Mouse (Mus musculus): Measurements from ENCODE around the gene Ackr3.

Ackr3 gene

GRCm38 (mm10) chr1:90203783-90204690 lies at the start of gene Ackr3:
TSS of gene Ackr3 (plus strand) at chr1:90203980.
- peak; percentile 35 to 45 for DNase-seq (ENCODE audit: low spot score in 2 of 2)

GRCm38 (mm10) chr1:90156589-90156988 lies 47.2 kb upstream of the Ackr3 start:
- DNase-seq (ENCODE audit: low spot score in 2 of 2) = no peak

- DNase-seq (ENCODE audit: low spot score in 2 of 2) = no peak
Measured at GRCm38 (mm10) chr1:90159927-90160326, 43.9 kb upstream of the Ackr3 start.

- no peak for DNase-seq (ENCODE audit: low spot score in 2 of 2)
Measured at GRCm38 (mm10) chr1:90161623-90162022, 42.2 kb upstream of the Ackr3 start.

- DNase-seq (ENCODE audit: low spot score in 2 of 2) = no peak
Measured at GRCm38 (mm10) chr1:90162379-90162857, 41.4 kb upstream of the Ackr3 start.

- DNase-seq (ENCODE audit: low spot score in 2 of 2) = no peak
Measured at GRCm38 (mm10) chr1:90163161-90163560, 40.6 kb upstream of the Ackr3 start.

GRCm38 (mm10) chr1:90164319-90164718 lies 39.5 kb upstream of the Ackr3 start:
- DNase-seq (ENCODE audit: low spot score in 2 of 2) = no peak

- DNase-seq (ENCODE audit: low spot score in 2 of 2) = no peak
Measured at GRCm38 (mm10) chr1:90174338-90174737, 29.4 kb upstream of the Ackr3 start.

GRCm38 (mm10) chr1:90176223-90176622 lies 27.6 kb upstream of the Ackr3 start:
- no peak for DNase-seq (ENCODE audit: low spot score in 2 of 2)

- no peak for DNase-seq (ENCODE audit: low spot score in 2 of 2)
Measured at GRCm38 (mm10) chr1:90177565-90177964, 26.2 kb upstream of the Ackr3 start.

- no peak for DNase-seq (ENCODE audit: low spot score in 2 of 2)
Measured at GRCm38 (mm10) chr1:90177978-90178377, 25.8 kb upstream of the Ackr3 start.

GRCm38 (mm10) chr1:90180479-90180878 lies 23.3 kb upstream of the Ackr3 start:
- no peak for DNase-seq (ENCODE audit: low spot score in 2 of 2)

- peak in 1 of 2 experiments; percentile 20 for DNase-seq (ENCODE audit: low spot score in 2 of 2)
Measured at GRCm38 (mm10) chr1:90180966-90181699, 22.6 kb upstream of the Ackr3 start.

- DNase-seq (ENCODE audit: low spot score in 2 of 2) = no peak
Measured at GRCm38 (mm10) chr1:90182521-90182920, 21.3 kb upstream of the Ackr3 start.

- DNase-seq (ENCODE audit: low spot score in 2 of 2) = no peak
Measured at GRCm38 (mm10) chr1:90183602-90184001, 20.2 kb upstream of the Ackr3 start.

- no peak for DNase-seq (ENCODE audit: low spot score in 2 of 2)
Measured at GRCm38 (mm10) chr1:90186173-90186572, 17.6 kb upstream of the Ackr3 start.

- no peak for DNase-seq (ENCODE audit: low spot score in 2 of 2)
Measured at GRCm38 (mm10) chr1:90186874-90187273, 16.9 kb upstream of the Ackr3 start.

GRCm38 (mm10) chr1:90189046-90189445 lies 14.7 kb upstream of the Ackr3 start:
- DNase-seq (ENCODE audit: low spot score in 2 of 2) = no peak

GRCm38 (mm10) chr1:90201246-90201645 lies 2.5 kb upstream of the Ackr3 start:
- no peak for DNase-seq (ENCODE audit: low spot score in 2 of 2)

- no peak for DNase-seq (ENCODE audit: low spot score in 2 of 2)
Measured at GRCm38 (mm10) chr1:90201655-90202054, 2.1 kb upstream of the Ackr3 start.

GRCm38 (mm10) chr1:90202207-90202978 lies 1.4 kb upstream of the Ackr3 start:
- no peak for DNase-seq (ENCODE audit: low spot score in 2 of 2)

GRCm38 (mm10) chr1:90203341-90203740 lies 439 bp upstream of the Ackr3 start:
- no peak for DNase-seq (ENCODE audit: low spot score in 2 of 2)

Measured in spleen, postnatal 14 days (tissue).